Mouse (Mus musculus) ES-Bruce4 (cell line): ENCODE data around the gene Mrpl17. TPM values are rescaled to one million over a fixed set of nuclear protein-coding genes. Genes with fewer than 3 reads are reported as not detected.
"Not testable (repeated sequence)": the region's sequence is repeated elsewhere in the genome, so short reads cannot be mapped to it uniquely, and the experiment has no call there.

Experiments used
- H3K27ac ChIP-seq: 2 replicates; pipeline ENCODE4 v1.5.1; 2012; ENCODE audit warnings: low read length, inconsistent platforms; ENCODE audit not compliant: insufficient read depth
- H3K27me3 ChIP-seq: 2 replicates; pipeline ENCODE4 v1.6.1; 2012; ENCODE audit warnings: mild to moderate bottlenecking, low read length, inconsistent platforms; ENCODE audit not compliant: control insufficient read depth, poor library complexity, insufficient read depth, severe bottlenecking
- H3K36me3 ChIP-seq: 2 replicates; pipeline ENCODE4 v1.6.1; 2012; ENCODE audit warnings: inconsistent platforms, mild to moderate bottlenecking, low read length, moderate library complexity; ENCODE audit not compliant: control insufficient read depth, poor library complexity, insufficient read depth, severe bottlenecking
- H3K4me1 ChIP-seq: one replicate; pipeline ENCODE4 v1.8.1; 2011; ENCODE audit warnings: low read length; ENCODE audit not compliant: control insufficient read depth, insufficient read depth
- H3K4me3 ChIP-seq: 2 replicates; pipeline ENCODE4 v1.5.1; 2011; ENCODE audit warnings: low read depth, mild to moderate bottlenecking, low read length
- H3K9ac ChIP-seq: 2 replicates; pipeline ENCODE4 v1.6.1; 2012; ENCODE audit warnings: low read depth, mild to moderate bottlenecking, inconsistent platforms; ENCODE audit not compliant: poor library complexity, severe bottlenecking
- H3K9me3 ChIP-seq: replicated peaks from 2 replicates; pipeline ENCODE4 v1.6.1; 2012; ENCODE audit warnings: mild to moderate bottlenecking, low read length, inconsistent platforms; ENCODE audit not compliant: control insufficient read depth, poor library complexity, insufficient read depth, severe bottlenecking
- CTCF ChIP-seq: IDR thresholded peaks from one replicate; pipeline ENCODE4 v1.8.1; 2011; ENCODE audit warnings: low read depth, low read length
- EP300 ChIP-seq: IDR thresholded peaks from 2 replicates; pipeline ENCODE4 v1.6.1; 2011; ENCODE audit warnings: low read depth, low read length; ENCODE audit not compliant: insufficient read depth
- POLR2A ChIP-seq: IDR thresholded peaks from one replicate; pipeline ENCODE4 v1.8.1; 2011; ENCODE audit warnings: low read length; ENCODE audit not compliant: insufficient read depth
- polyA plus RNA-seq: library from polyadenylated mRNA; stranded (reverse); fragments of >200 nt; gene quantifications from 2 replicates; pipeline ENCODE4 v1.2.4, GENCODE M21; 2011; ENCODE audit warnings: low read depth; ENCODE audit not compliant: missing spikeins, insufficient read depth, insufficient read length

The Mrpl17 gene
- 103 and 108 TPM in 2 replicates for polyA plus RNA-seq

- Histone ChIP-seq H3K27ac (0 out of 2 replicates have a peak within 1 kb of the TSS, but pooled peaks have one; percentile 8), H3K4me1 (no peaks in the 10 kb centered on the region), H3K27me3 (no peaks in the 10 kb centered on the region), H3K36me3 (peaks cover 15% of the 10 kb centered on the region), H3K9me3 (no peaks in the 10 kb centered on the region), H3K9ac (peak within 1 kb of the TSS; percentile 88), H3K4me3 (peak within 1 kb of the TSS; percentile 96)
- TF ChIP-seq POLR2A (peak; percentile 60), EP300 (no peak), CTCF (peak; percentile 60)
These were observed at the start of gene Mrpl17 for GRCm38 (mm10) chr7:105810877-105811489. Mrpl17 (minus strand) TSS chr7:105811099.

DNA sequence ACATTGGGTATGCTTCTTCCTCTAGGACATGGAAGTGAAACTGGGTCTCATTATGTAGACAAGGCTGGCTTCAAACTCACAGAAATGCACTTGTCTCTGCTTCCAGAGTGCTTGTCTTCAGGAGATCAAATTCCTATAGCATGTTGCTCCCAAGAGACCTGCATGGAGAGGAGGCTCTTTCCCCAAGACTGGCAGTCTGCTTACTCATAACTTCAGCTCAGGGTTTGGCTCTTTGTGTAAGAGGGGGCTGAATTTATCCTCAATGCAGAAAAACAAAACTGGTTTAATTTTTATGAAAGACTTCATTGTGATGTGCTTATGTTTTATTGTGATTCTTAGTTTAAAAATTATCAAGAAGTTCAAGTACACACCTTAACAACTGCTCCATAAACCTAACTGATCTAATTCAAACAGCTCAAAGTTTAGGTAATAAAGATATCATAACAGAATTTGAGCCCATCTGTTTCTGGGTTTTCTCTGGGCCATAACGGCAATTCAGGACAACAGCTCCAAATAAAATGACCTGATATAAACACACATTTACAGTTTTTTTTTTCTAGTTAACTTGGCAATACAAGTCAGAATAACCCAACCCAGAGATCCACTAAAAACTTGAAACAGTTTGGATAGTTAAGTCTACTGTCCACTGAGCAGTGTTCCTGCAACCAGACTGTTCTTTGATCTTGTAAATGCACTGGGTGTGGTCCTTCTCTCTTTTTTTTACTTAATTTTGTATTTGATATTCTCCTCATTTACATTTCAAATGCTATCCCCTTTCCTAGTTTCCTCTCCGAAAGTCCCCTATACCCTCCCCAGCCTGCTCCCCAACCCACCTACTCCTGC, 45.0 kb upstream of the Mrpl17 start:
- not testable (repeated sequence) for H3K27ac ChIP-seq, H3K4me3 ChIP-seq, H3K27me3 ChIP-seq, H3K4me1 ChIP-seq, H3K9me3 ChIP-seq, H3K9ac ChIP-seq, H3K36me3 ChIP-seq

- Histone ChIP-seq H3K27ac (no peak overlapping the region), H3K4me1 (no peaks in the 10 kb centered on the region), H3K36me3 (no peaks in the 10 kb centered on the region), H3K9me3 (no peaks in the 10 kb centered on the region), H3K9ac (no peak overlapping the region), H3K27me3 (no peaks in the 10 kb centered on the region; the same call in 1 of the 2 replicates), H3K4me3 (no peak overlapping the region)
- TF ChIP-seq EP300, result no peak
- TF ChIP-seq POLR2A, result no peak
- TF ChIP-seq CTCF, result no peak
These were observed 13.4 kb upstream of the Mrpl17 start for GRCm38 (mm10) chr7:105824281-105824680.

- no peak overlapping the region for H3K4me3 ChIP-seq
- no peak overlapping the region for H3K9ac ChIP-seq
- no peaks in the 10 kb centered on the region for H3K4me1 ChIP-seq
- no peak overlapping the region for H3K27ac ChIP-seq
- TF ChIP-seq CTCF, result no peak
- TF ChIP-seq EP300, result no peak
- no peak for TF ChIP-seq POLR2A
- no peaks in the 10 kb centered on the region for H3K27me3 ChIP-seq
- no peaks in the 10 kb centered on the region for H3K9me3 ChIP-seq
- H3K36me3 ChIP-seq, result no peaks in the 10 kb centered on the region
These were observed 7.6 kb upstream of the Mrpl17 start for GRCm38 (mm10) chr7:105818483-105818882.

DNA sequence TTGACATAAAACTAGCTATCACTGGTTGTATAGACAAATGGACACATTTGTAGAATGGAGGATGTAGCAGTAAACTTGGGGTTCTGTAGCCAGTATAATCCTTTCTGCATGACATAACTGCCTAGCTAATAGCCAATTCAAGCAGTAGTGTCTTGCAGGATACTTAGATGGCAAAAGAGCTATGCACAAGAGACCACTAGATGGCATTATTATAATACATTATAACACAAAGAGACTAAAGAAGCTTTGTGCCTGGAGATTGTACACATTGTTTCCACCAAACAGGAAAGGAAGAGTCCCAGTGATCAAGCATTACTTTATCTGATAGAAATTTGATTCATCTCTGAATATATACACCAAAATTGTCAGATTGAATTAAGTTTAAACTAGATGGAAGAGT, 5.8 kb upstream of the Mrpl17 start:
- no peaks in the 10 kb centered on the region for H3K4me1 ChIP-seq
- no peaks in the 10 kb centered on the region for H3K9me3 ChIP-seq
- H3K27me3 ChIP-seq, result no peaks in the 10 kb centered on the region
- no peak overlapping the region for H3K9ac ChIP-seq
- H3K4me3 ChIP-seq, result no peak overlapping the region
- TF ChIP-seq CTCF (no peak), POLR2A (no peak), EP300 (no peak)
- no peak overlapping the region for H3K27ac ChIP-seq
- H3K36me3 ChIP-seq, result no peaks in the 10 kb centered on the region

DNA sequence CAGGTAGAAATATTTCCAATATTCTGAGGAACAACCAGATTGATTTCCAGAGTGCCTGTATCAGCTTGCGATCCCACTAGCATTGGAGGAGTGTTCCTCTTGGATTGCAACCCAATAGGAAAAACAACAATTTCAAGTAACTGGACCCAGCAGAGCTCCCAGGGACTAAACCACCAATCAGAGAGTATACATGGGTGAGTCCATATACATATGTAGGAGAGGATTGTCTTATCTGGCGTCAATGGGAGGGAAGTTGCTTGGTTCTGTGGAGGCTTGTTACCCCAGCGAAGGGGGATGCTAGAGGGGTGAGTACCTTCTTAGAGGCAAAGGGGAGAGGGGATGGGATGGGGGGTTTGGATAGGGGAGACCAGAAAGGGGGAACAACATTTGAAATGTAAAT, 2.4 kb upstream of the Mrpl17 start:
- H3K27me3 ChIP-seq, result no peaks in the 10 kb centered on the region
- H3K27ac ChIP-seq, result no peak overlapping the region
- H3K4me1 ChIP-seq, result no peaks in the 10 kb centered on the region
- H3K4me3 ChIP-seq, result no peak overlapping the region
- no peaks in the 10 kb centered on the region for H3K9me3 ChIP-seq
- H3K9ac ChIP-seq, result no peak overlapping the region
- TF ChIP-seq EP300, result no peak
- no peak for TF ChIP-seq CTCF
- no peak for TF ChIP-seq POLR2A
- H3K36me3 ChIP-seq, result peaks cover 13% of the 10 kb centered on the region
